Mouse (Mus musculus) cerebellum, adult 2 months (tissue): ENCODE measurements around the gene Olfr736. TPM values are rescaled to one million over a fixed set of nuclear protein-coding genes. Genes with fewer than 3 reads are reported as not detected.

Experiments
- DNase-seq, 2 experiments: peaks; one replicate each; pipeline ENCODE4 v3.0.0; 2021
- H3K27ac ChIP-seq: fragments of 200-500 bp; 2 replicates; pipeline ENCODE4 v1.5.1; 2012; ENCODE audit warnings: low read length, control low read depth, inconsistent platforms; ENCODE audit not compliant: insufficient read depth
- H3K27me3 ChIP-seq: fragments of 200-500 bp; 2 replicates; pipeline ENCODE4 v1.6.1; 2012; ENCODE audit warnings: inconsistent platforms, mild to moderate bottlenecking, low read length, moderate library complexity; ENCODE audit not compliant: control insufficient read depth, insufficient read depth
- H3K4me1 ChIP-seq: fragments of 200-500 bp; 2 replicates; pipeline ENCODE4 v1.6.1; 2011; ENCODE audit warnings: low read length; ENCODE audit not compliant: control insufficient read depth, insufficient read depth
- H3K4me3 ChIP-seq: fragments of 200-500 bp; replicated peaks from 2 replicates; pipeline ENCODE3; 2011; ENCODE audit warnings: mild to moderate bottlenecking, low read depth, low read length, control low read depth; ENCODE audit not compliant: insufficient read depth
- CTCF ChIP-seq: fragments of 200-500 bp; IDR thresholded peaks from 2 replicates; pipeline ENCODE4 v1.5.1; 2011; ENCODE audit warnings: low read depth, mild to moderate bottlenecking, control low read depth, low read length, moderate library complexity, borderline replicate concordance; ENCODE audit not compliant: insufficient read depth
- WGBS: fragments of 180-500 bp; shearing (Covaris S2); methylation state at CpG from one replicate; pipeline ENCODE4 v1.1.7; 2018; 5-methylcytosine and 5-hydroxymethylcytosine counted together
- polyA plus RNA-seq: library from polyadenylated mRNA; depleted of rRNA; stranded (reverse); fragments of >200 nt; gene quantifications from 2 replicates; pipeline ENCODE4 v1.2.3, GENCODE M21; 2012; rRNA removed

The Olfr736 gene
- polyA plus RNA-seq, 1 experiment = not detected

GRCm38 (mm10) chr14:50418326-50418725 is 37.4 kb downstream of the Olfr736 start, which contains the start of gene Olfr739:
Gene Olfr739 (plus strand): TSS chr14:50418626.
- no peak for DNase-seq
- H3K4me3 ChIP-seq = no peak within 1 kb of the TSS
- H3K27ac ChIP-seq = no peak within 1 kb of the TSS
- H3K4me1 ChIP-seq = no peaks in the 10 kb centered on the region
- 65% methylated on average over 2 of the region's 2 CpGs for WGBS
- TF ChIP-seq CTCF = no peak
- H3K27me3 ChIP-seq = no peaks in the 10 kb centered on the region

Other genes starting within 250 kb of the Olfr736 start
- gene Olfr728, start 238.5 kb upstream of the Olfr736 start, polyA plus RNA-seq = not detected in 2 replicates
- not detected in 2 replicates for gene Olfr729, start 228.3 kb upstream of the Olfr736 start, polyA plus RNA-seq
- not detected in 2 replicates for gene Olfr730, start 193.0 kb upstream of the Olfr736 start, polyA plus RNA-seq
- not detected in 2 replicates for gene Olfr731, start 139.3 kb upstream of the Olfr736 start, polyA plus RNA-seq
- gene Olfr732, start 97.0 kb upstream of the Olfr736 start, polyA plus RNA-seq = not detected in 2 replicates
- not detected in 2 replicates for gene Olfr733, start 79.6 kb upstream of the Olfr736 start, polyA plus RNA-seq
- not detected in 2 replicates for gene Olfr734, start 54.4 kb upstream of the Olfr736 start, polyA plus RNA-seq
- not detected in 2 replicates for gene Olfr735, start 32.3 kb upstream of the Olfr736 start, polyA plus RNA-seq
- gene Tlr11, start 23.2 kb upstream of the Olfr736 start, polyA plus RNA-seq = not detected in 2 replicates
- gene Olfr738, start 26.4 kb downstream of the Olfr736 start, polyA plus RNA-seq = not detected in 2 replicates
- not detected in 2 replicates for gene Olfr739, start 37.5 kb downstream of the Olfr736 start, polyA plus RNA-seq
- not detected in 2 replicates for gene Olfr740, start 64.4 kb downstream of the Olfr736 start, polyA plus RNA-seq
- gene Olfr741, start 91.6 kb downstream of the Olfr736 start, polyA plus RNA-seq = not detected in 2 replicates
- gene Olfr742, start 122.4 kb downstream of the Olfr736 start, polyA plus RNA-seq = not detected in 2 replicates
- gene Olfr743, start 140.7 kb downstream of the Olfr736 start, polyA plus RNA-seq = not detected in 2 replicates
- not detected in 2 replicates for gene Olfr744, start 233.7 kb downstream of the Olfr736 start, polyA plus RNA-seq